Mouse (Mus musculus): ENCODE results near the gene Gm20918. TPM values are rescaled to one million over a fixed set of nuclear protein-coding genes. Genes with fewer than 3 reads are reported as not detected.

The Gm20918 gene
- not detected in 2 replicates for polyA plus RNA-seq (2012; ENCODE audit: low replicate concordance)

DNA sequence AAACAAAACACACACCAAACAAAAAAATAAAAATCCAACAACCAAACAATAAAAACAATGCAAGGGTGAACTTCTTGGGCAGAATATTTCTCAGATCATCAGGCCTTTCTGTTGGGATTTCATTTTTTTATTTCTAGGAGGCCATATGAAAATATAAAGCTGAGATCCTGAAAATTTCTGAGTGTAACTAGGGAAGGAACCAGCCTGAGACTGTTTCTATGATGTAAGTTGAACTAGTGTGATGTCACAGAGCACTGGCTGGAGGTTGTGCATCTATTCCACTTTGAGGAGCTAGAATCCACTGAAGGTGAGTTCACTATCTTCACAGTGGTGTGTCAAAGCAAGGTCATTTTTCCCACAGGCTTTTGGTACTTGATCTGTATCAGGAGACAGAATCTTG is at the start of gene Gm20918:
Gene Gm20918 (plus strand): TSS at position 301 of the 400 bp plus-strand sequence.

Other genes with a start within 250 kb of the Gm20918 start
- not detected in 2 replicates for gene Gm21820, start 205.5 kb downstream of the Gm20918 start, polyA plus RNA-seq (2012; ENCODE audit: low replicate concordance)